ENCODE assay signal across 7 mouse cellular contexts in genomic region chr2:157201081-157201830, GRCm38 (mm10).
A peak's percentile ranks its signal among the peaks of the same experiment; 100 is the strongest.
DNase-seq lines count a peak whose midpoint lies in the region.

No protein-coding gene starts in this region.

- peak; percentile 81 for DNase-seq in A20 (ENCODE audit: low read depth, low spot score)
- DNase-seq in CD4-positive, CD25-positive, alpha-beta regulatory T cell, adult 2 months (ENCODE audit: low read depth, low spot score) = peak; percentile 55
- peak; percentile 40 for DNase-seq in fibroblast of lung, adult 2 months (ENCODE audit: low read depth)
- DNase-seq in kidney, postnatal 14 days = peak; percentile 52
- peak; percentile 32 for DNase-seq in skeletal muscle tissue, adult 2 months (ENCODE audit: low read depth, low spot score)
- no peak for DNase-seq in cerebellum, postnatal 4 days (ENCODE audit: low spot score in 2 of 2)
- DNase-seq in left cerebral cortex, adult 9 months (ENCODE audit: low spot score in 2 of 2) = no peak

Comparison
In these comparisons a context has a peak if more than half of its experiments do, and no peak if none do; other contexts are left out.
1. DNase-seq: peak in A20 (single experiment), CD4-positive, CD25-positive, alpha-beta regulatory T cell, adult 2 months (single experiment), fibroblast of lung, adult 2 months (single experiment), kidney, postnatal 14 days (single experiment) and skeletal muscle tissue, adult 2 months (single experiment); none in cerebellum, postnatal 4 days (0 of 2) and left cerebral cortex, adult 9 months (0 of 2).